Mouse (Mus musculus): ENCODE data around the gene Dera. TPM values are rescaled to one million over a fixed set of nuclear protein-coding genes. Genes with fewer than 3 reads are reported as not detected.

Dera gene
- total RNA-seq, 2 experiments from 2014 or later = 35.9 to 38.0 TPM

DNA sequence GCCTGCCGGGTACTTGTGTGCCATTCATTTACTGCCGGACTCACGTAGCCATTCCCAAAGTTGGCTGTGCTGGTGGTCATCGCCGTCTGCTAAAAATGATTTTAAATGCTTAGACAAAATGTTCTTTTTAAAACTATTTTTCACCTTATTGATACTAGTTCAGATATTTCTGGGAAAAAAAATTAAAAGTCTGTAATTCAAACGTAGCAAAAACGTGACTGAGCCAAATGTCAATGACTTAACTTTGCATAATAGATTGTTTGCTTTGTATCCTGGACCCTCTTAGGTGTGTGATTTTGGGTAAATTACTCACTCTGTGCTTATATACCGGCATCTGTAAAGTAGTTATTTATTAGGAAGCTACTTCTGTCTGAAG lies 499 bp downstream of the Dera start:
- no peak for DNase-seq (ENCODE audit: low spot score in 2 of 2)

DNA sequence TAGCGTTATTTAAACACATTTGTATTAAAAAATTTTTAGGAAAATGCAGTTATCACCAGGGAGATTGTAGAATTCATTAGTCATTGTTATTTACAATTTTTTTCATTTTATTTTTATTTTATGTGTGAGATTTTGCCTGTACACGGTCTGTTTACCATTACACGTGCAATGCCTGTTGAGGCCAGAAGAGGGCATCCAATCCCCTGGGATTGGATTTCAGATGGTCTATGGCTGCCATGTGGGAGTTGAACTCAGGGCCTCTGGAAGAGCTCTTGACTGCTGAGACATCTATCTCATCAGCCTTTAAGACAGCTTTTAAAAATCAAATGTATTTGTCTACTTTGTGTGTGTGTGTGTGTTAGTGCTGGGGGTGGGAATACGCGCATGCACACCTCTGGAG lies 2.0 kb downstream of the Dera start:
- DNase-seq (ENCODE audit: low spot score in 2 of 2) = no peak

DNA sequence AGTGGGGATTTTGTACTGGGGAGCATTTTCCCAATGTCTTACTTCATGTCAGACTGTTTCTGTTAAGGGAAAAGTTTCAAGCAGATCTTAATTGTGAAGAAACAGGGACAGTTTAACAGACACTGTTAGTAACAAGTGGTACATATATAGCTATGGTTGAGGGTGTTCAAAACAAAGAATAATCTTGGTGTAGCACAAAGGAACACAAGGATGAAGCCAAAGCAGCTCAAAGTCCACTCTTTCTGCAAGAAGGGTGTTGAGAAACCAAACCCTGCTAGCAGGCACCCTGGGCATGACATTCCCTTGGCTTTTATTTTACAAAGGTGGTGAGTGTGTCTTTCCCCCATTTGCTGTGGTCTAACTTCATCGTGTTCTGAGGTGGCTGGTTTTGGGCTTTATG lies 3.5 kb downstream of the Dera start:
- no peak for DNase-seq (ENCODE audit: low spot score in 2 of 2)

DNA sequence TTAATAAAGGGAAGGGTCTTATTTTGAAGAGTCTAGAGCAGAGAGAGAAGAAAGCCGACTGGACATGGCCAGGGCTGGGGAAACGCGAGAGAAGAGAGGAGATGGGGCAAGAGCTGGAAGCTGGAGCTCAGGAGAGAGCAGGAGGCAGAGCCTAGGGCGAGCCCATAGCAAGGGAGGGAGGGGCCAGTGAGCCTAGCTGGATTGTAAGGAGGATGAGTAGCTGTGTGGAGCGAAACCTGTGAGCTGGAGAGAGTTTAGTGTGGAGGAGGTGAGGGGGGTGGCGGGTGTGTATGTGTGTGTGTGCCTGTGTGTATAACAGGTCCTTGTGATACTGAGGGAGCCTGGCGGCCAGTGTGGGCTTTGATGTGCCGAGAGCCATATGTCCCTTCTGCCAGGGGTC lies 5.3 kb downstream of the Dera start:
- DNase-seq (ENCODE audit: low spot score in 2 of 2) = no peak

DNA sequence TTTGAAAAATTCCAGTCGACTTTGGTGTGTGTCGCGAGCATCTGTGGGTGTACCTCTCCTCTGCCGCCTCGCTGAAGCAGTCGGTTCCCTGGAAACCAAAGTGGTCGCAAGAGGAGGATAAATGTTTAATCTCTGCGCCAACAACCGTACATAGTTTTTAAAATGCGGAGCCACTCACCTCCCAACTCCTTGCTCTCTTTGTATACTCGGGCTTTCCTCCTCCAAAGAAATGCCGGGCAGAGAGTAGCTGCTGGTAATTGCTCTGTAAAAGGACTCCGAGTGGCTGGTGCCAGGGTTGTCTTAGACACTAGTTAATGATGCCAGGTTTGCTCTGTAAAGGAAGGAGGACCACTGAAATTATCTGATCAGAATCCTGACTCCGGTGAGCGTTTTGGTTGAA lies 6.6 kb downstream of the Dera start:
- no peak for DNase-seq (ENCODE audit: low spot score in 2 of 2)

DNA sequence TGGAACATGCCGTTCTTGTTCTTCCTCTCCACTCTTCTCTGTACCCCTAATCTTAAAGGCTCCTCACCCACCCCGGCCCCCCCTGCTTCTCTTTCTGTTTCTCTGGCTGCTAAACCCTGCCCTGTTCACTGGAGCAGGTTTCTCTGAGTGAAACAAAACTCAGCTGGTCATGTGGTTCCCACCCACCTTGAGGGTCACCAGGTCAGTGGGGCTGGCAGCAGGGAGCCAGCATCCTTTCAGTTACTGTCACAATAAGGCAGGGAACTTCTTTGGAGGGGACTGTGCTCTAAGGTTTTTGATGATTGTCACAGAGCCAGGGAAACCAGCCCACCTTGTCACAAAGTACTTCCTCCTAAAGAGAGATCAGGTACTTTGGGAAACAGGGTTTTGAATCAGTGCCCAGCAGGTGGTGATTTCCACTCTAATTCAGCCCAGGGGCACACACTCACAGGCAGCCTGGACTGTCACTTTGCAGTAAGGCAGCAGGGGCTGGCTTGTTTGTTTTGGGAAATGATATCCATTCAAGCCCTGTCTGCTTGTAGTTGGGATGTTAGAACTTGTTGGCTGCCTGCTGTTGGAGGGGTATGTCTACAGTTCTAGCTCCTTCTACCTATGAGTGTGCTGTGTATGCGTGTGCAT lies 10.3 kb downstream of the Dera start:
- DNase-seq (ENCODE audit: low spot score in 2 of 2) = no peak

DNA sequence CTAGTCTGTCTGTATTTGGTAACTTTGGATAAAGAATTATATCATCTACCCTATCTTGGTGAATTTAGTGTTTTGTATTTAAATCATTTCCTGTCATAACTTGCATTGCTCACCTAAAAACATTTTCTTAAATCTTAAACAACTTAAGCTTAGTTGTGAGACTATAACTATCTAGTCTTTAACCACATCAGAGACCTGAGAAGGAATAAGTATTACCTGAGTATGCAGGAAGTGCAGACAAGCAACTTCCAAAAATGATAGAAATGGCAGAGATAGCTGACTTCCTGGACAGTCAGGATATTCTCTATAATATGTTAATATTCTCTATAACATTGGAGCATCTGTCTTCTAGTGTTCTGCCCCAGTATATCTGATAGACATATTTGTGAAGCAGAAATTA lies 11.8 kb downstream of the Dera start:
- DNase-seq (ENCODE audit: low spot score in 2 of 2) = no peak

DNA sequence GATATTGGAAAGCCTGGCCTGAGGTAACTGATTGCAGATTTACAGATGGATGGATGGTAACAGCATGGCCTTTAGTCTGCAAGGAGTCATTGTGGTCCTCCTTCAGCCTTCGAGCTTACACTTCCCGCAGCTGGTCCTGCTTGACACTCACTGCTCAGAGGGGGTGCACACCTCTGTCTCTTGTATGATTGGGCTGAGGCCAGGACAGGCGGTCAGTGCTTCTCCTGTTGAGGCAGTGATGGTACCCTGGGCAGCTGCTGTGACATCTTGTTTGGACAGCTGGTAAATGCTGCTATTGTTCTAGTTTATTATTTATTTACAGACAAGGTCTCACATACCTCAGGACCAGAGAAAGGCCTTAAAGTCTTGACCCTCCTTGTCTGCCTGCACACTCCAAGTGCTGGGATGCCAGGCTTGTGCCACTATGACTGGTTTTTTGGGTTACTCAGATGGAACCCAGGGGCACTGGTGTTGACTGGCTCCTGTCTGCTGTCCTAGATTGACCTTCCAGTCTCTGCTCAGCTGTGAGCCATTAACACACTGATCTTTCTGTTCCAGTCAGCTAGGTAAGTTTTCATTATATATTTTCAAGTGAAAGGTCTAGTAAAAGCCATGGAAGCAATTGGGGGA lies 17.4 kb downstream of the Dera start:
- DNase-seq (ENCODE audit: low spot score in 2 of 2) = no peak

DNA sequence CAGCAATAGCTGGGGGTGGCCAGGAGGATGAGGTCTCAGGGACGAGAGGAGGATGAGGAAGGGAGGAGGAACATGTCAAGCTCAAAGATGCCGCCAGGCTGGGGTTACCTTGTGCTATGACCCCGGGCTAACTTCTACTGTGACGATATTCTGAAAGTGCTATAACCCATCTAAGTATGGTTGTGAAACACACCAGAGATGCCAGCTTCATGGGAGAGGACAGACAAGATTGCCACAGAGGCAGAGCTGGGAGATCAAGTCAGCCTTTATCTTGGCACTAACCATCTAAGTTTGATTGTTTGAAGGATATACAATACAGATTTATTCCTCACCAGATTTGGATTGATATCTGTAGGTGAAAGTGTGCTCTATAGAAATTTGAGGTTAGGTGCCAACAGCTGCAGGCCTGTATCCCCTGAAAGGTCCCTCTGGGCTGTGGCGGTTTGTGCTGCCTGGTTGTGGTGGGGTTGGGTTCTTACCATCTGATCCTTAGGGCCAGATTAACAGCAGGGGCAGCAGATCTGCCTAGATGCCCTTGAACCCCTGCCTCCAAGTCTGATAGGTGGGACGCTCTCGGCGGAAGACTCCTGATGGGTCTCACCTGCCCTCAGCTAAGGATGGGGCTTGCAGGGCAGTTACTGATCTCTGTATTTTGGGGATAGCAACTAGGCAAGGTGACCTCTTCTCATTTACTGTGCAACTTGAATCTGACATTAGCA lies 18.7 kb downstream of the Dera start:
- no peak for DNase-seq (ENCODE audit: low spot score in 2 of 2)

DNA sequence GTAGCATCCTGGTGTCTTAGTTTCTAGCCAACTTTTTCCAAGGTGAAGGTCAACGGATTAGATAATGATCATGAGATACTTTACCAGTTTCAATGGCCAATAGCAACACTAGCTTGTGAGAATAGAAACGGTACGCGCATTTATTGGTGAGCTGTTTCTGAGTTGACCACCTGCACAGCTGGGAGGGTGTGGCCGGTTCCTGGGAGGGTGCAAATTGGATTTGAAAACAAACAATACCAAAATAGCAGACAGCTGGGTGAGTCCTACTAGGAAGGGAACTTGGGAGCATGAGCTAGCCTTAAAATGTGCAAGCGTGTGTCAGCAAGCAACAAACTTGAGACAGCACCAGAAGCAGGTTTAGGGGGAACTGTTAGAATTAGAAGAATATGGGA lies 19.3 kb downstream of the Dera start:
- DNase-seq (ENCODE audit: low spot score in 2 of 2) = no peak

DNA sequence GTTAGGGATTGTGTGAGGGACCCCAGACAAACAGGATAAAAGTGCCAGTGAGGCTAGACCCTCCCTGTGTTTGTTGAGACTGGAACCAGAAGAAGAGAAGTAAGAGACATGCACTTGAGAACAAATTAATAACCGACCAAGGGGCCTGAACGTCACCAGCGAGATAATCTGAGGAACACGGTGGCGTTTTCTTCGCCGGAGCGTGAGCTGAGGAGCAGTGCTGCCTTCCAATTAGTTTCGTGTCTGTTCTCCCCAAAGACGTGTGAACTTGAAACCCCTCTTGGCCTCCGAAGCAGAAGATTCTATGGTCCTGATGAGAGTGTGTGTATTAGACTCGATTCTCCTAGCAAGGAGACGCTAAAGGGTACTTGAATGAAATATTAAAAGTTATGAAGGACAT lies 19.8 kb downstream of the Dera start:
- no peak for DNase-seq (ENCODE audit: low spot score in 2 of 2)

DNA sequence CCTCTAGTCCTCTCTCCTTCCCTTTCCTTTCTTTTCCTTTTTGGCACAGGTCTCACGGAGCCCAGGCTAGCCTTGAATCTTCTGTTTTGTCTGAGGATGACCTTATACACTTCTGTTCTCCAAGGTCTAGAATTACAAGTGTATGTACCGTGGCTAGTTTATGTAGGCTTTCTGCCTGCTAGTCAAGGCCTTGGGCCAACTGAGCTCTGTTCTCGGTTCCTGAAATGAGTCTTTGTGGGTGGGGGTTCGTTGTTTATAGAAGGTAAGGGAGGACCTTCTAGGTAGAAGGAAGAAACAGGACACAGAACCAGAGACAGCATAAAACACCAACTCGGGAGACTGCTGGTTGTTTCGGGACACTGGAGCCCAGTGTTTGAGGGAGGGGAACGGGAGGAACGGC lies 20.8 kb downstream of the Dera start:
- no peak for DNase-seq (ENCODE audit: low spot score in 2 of 2)

DNA sequence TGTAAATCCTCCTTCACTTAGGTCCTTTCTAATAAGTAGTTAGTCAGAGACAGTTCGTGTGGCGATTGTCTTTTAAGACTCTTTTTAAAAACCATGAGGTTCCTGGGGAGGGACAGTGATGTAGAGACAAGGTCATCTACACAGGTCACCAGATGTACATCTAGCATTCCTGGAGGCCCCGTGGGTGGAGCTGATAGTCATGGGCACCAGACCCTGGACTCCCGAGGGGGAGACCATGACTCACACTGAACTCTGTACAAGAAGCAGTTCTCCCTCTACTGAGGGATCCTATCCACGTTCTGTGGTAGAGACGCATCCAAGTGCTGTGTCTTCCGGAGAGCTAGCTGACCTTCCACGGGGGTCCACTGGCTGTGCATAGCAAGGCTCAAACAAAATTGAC lies 22.6 kb downstream of the Dera start:
- DNase-seq (ENCODE audit: low spot score in 2 of 2) = no peak

DNA sequence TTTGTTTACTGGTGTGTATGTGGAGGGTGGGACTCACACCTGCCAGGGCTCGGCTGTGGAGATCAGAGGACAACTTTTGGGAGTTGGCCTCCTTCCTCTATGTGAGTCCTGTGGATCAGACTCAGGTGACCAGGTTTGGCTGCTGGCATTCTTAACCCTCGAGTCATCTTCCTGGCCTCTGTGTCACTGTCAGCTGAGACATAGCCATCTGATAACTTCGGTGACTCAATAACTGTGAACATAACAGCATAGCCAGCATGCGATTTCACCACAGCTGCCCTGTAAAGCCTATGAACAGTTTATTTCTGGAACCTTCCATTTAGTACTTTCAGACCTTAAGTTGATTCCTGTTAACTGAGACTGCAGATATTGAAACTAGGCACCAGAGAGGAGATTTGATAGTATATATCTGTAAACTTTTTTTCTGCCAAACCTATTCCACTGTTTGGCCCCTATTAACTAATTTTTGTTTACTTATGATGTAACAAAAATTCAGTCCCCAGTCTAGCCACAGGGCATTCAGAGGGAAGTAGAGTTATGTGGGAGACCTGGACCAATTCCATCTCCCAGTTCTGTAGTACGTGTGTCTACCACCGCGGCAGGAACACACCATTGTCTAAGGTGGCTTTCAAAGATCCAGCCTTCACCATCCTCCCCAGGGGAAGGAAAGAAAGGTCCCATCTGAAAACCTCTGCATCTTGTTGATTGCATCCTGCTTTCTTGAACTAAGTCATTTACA lies 29.7 kb downstream of the Dera start:
- DNase-seq (ENCODE audit: low spot score in 2 of 2) = no peak

DNA sequence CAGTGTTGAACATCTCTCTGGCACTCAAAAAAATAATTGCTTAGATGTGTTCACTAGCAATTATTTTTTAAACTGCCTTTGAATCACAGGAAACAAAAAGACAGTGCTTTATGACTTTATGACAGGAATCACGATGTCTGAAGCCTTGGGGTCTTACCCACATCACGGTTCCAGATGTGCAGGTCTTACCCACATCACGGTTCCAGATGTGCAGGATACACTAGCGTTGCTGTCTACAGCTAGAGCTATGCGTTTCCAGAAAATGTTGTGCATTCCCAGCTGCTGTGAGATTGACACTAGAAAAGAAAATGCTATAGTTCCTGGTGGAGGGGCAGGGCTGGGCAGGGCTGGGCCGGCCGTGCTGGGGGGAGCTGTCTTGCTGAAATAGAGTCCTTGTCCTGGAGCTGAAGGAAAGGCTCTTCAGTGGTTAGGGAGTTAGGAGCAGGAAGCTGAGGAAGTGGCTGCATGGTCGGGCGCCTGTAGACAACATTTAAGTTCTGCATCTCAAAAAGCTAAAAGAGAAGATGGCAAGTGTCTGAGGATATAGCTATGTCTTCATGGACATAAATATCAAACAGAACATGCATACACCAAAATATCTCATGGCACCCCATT lies 34.7 kb downstream of the Dera start:
- no peak for DNase-seq (ENCODE audit: low spot score in 2 of 2)

DNA sequence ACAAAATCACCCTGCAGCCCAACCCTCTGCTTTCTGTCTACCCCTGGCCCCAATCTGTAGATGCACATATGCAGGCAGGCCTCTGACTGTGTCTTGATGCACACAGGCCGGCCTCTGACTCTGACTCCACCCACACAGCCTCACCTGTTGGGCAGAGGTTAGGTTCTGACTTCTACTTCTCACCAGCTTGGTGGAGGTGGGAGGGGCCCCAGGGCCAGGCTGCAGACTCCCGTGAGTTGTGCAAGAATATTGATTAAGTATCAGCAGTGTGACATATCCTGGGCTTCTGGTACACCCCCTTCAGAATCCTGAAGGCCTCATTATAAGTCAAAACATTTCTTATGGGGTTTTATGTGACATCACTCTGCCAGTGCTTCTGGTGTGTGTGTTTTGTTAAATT lies 35.3 kb downstream of the Dera start:
- DNase-seq (ENCODE audit: low spot score in 2 of 2) = no peak

DNA sequence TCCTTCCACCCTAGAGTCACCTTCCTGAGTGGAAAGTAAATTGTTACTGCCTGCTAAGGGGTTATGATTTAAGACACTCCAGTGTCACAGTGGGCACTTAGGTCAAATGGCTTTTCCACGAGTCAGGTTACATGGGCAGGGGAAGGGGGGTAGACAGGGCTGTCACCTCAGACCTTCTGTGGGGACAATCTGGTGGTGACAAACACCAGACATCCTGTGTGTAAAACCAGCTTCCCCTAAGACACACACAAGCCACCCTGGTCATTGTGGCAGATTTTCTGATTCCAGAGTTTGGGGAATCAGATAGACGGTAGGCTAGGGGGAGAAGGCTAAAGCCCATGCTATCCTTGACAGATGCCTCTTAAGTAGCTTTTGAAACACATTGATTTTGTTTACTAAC lies 41.1 kb downstream of the Dera start:
- no peak for DNase-seq (ENCODE audit: low spot score in 2 of 2)

DNA sequence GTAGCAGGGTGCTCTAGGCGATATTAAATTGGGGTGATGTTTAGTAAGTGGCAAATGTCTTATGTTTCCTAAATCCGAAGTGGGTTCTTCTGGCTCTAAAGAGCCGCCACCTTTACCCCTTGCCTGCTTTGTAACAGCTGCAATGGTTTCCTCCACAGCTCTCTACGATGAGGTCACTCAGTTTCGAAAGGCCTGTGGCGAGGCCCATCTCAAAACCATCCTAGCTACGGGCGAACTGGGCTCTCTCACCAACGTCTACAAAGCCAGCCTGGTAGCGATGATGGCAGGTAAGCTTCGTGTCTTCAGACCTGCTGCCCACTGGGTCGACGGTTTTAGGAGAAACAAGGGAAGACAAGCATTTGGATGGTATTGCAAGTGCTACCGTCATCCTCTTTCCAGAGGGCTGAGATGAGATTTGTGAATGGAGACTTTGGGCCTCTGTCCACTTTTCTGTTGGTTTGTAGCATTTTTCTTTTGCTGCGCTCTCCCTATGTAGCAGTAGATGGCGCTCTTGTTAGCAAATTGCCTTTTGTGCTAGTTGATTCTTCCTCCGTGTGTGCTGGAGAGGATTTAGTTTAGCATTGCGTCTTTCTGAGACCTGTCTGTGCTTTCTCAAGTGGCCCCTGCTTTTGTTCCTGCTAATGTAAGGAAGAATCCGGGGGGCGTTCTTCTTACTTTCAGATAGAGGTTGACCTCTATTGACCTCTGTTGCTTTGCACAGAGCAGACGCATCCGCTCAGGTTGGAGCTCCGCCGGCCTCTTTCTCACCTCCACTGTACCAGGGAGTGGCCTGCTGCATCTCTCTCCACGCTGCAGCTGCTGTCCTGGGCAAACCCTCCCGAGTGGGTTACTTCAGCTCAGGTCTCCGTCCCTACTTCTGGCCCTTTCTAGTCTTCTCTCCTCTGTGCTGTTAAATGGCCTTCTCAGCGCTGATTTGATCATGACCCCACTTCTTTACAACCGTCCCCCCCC lies 42.5 kb downstream of the Dera start:
- DNase-seq (ENCODE audit: low spot score in 2 of 2) = no peak

DNA sequence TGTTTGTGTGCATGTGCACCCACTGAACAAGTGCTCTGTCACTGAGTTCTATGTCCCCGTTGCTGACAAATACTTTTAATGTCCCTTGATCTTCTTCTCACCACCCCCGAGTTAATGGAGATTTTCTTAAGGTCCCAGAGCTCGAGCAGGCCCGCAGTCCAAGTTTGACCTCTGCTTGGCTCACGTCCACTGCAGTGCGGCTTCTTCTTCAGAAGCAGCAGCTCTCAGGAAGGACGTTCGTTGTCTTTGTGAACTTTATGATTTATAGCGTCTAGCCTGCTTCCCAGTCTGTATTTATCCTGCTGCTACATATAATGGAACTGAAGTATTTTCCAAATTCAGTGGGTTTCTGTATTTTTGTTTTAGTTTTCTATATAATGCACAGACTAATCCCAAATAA lies 44.9 kb downstream of the Dera start:
- no peak for DNase-seq (ENCODE audit: low spot score in 2 of 2)

DNA sequence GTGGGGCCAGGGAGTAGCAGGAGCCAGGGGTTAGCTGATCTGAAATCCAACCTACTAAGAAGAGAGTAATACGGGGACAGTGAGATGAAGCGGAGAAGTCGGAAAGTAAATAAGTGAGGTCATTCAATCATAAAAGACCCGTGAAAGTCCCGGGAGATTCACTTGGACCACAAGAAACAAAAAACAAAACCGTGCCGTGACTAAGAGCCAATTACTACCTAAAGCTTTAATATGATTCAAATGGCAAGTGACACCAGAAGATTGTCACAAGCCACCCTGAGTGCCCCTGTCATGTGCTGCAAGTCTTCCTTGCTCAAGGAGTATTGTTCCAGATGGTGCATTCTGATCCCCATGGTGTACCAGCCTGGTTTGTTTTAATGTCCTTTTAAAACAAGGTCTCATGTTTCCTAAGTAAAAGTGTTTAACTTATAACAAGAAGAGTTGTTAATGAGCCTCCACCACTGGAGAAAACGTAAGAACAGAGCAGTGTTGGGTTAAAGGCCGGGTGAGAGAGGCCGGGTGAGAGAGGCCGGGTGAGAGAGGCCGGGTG lies 49.2 kb downstream of the Dera start:
- DNase-seq (ENCODE audit: low spot score in 2 of 2) = no peak

All from adrenal gland, postnatal 4 days (tissue).